Mouse (Mus musculus) kidney, adult 2 months (tissue): ENCODE measurements at regions not wholly inside any gene's neighbourhood (a gene's known extent, or its start where the extent isn't known, plus 50 kb on each side); places are given as distances from the start of the nearest gene placed in this dataset.

Experiments used
- DNase-seq: peaks from one replicate; pipeline ENCODE4 v3.0.0; 2021
- H3K27ac ChIP-seq: fragments of 200-500 bp; 2 replicates; pipeline ENCODE4 v1.5.1; 2012; ENCODE audit warnings: low read depth, low read length, control low read depth, inconsistent platforms; ENCODE audit not compliant: insufficient read depth
- H3K27me3 ChIP-seq: fragments of 200-500 bp; replicated peaks from 2 replicates; pipeline ENCODE4 v1.6.1; 2012; ENCODE audit warnings: mild to moderate bottlenecking, moderate library complexity, low read length, inconsistent platforms; ENCODE audit not compliant: control insufficient read depth, insufficient read depth
- H3K36me3 ChIP-seq: fragments of 200-500 bp; 2 replicates; pipeline ENCODE4 v1.6.1; 2012; ENCODE audit warnings: mild to moderate bottlenecking, moderate library complexity, low read length, inconsistent platforms; ENCODE audit not compliant: control insufficient read depth, insufficient read depth
- H3K4me1 ChIP-seq: fragments of 200-500 bp; 2 replicates; pipeline ENCODE4 v1.6.1; 2011; ENCODE audit warnings: low read length; ENCODE audit not compliant: control insufficient read depth, insufficient read depth
- H3K4me3 ChIP-seq: fragments of 200-500 bp; 2 replicates; pipeline ENCODE4 v1.5.1; 2011; ENCODE audit warnings: mild to moderate bottlenecking, low read depth, low read length, control low read depth; ENCODE audit not compliant: insufficient read depth
- CTCF ChIP-seq: fragments of 200-500 bp; conservative IDR thresholded peaks from 2 replicates; pipeline ENCODE4 v1.5.1; 2011; ENCODE audit warnings: low read depth, mild to moderate bottlenecking, control low read depth, low read length, moderate library complexity, mixed read lengths; ENCODE audit not compliant: insufficient read depth, insufficient read length
- POLR2A ChIP-seq: fragments of 200-500 bp; IDR thresholded peaks from one replicate; pipeline ENCODE4 v1.6.1; 2011; ENCODE audit warnings: low read depth, low read length, control low read depth
- WGBS: fragments of 180-500 bp; shearing (Covaris S2); methylation state at CpG from one replicate; pipeline ENCODE4 v1.1.7; 2018; 5-methylcytosine and 5-hydroxymethylcytosine counted together

DNA sequence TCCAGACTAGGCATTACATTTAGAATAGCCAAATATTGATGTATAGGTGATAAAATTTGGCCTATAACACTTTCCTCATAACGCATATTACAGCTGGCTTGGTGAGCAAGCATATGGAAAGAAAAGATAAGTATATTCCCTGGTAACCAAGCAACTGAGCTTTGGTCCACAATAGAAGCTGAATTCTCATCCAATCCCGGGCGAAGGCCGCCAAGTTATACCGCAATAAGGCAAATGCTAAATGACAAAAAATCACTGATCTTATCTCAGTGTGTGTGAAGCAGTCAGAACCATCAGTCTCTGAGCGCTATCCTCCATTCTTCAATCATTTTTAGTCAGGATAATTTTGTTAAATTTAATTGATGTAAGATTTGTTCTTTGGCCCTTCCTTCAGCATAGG, 105.9 kb upstream of the Tmem72 start:
- Histone ChIP-seq H3K36me3 (no peaks in the 10 kb centered on the region), H3K4me1 (no peaks in the 10 kb centered on the region), H3K27ac (no peak overlapping the region), H3K4me3 (no peak overlapping the region), H3K27me3 (no peaks in the 10 kb centered on the region)
- TF ChIP-seq CTCF (no peak), POLR2A (no peak)
- WGBS: 93% methylated on average over 6 of the region's 6 CpGs
- no peak for DNase-seq

DNA sequence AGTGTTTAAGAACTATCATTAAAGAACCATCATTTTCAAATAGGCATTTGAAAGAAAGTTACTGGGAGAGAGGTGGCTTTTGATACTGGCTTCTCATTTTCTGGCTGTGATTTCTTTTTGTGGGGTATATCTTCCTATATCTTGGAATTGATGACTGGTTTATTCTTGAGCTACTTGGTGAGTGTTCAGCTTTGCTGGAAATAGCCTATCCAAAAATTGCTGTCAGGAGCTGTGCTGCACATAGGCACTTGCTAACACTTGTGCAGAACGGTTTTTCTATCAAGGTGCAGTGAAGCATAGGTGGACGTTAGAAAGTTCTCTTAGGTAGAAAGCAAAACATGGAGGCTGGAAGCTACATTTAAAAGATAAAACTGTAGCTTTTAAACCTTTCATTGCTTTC, 108.9 kb upstream of the Tmem72 start:
- no peak for DNase-seq
- Histone ChIP-seq H3K4me1 (no peaks in the 10 kb centered on the region), H3K27me3 (no peaks in the 10 kb centered on the region), H3K4me3 (no peak overlapping the region), H3K36me3 (no peaks in the 10 kb centered on the region), H3K27ac (no peak overlapping the region)
- TF ChIP-seq POLR2A: no peak
- no peak for TF ChIP-seq CTCF
- 61% methylated on average over 2 of the region's 2 CpGs for WGBS

- Histone ChIP-seq H3K36me3 (no peaks in the 10 kb centered on the region), H3K27me3 (no peaks in the 10 kb centered on the region), H3K4me3 (no peak overlapping the region), H3K27ac (no peak overlapping the region), H3K4me1 (no peaks in the 10 kb centered on the region)
- peak; percentile 96 for DNase-seq
- TF ChIP-seq CTCF: no peak
- TF ChIP-seq POLR2A: no peak
- WGBS: 11% methylated on average over 2 of the region's 2 CpGs
Measured at GRCm38 (mm10) chr6:116829341-116829740, 112.6 kb upstream of the Tmem72 start.

DNA sequence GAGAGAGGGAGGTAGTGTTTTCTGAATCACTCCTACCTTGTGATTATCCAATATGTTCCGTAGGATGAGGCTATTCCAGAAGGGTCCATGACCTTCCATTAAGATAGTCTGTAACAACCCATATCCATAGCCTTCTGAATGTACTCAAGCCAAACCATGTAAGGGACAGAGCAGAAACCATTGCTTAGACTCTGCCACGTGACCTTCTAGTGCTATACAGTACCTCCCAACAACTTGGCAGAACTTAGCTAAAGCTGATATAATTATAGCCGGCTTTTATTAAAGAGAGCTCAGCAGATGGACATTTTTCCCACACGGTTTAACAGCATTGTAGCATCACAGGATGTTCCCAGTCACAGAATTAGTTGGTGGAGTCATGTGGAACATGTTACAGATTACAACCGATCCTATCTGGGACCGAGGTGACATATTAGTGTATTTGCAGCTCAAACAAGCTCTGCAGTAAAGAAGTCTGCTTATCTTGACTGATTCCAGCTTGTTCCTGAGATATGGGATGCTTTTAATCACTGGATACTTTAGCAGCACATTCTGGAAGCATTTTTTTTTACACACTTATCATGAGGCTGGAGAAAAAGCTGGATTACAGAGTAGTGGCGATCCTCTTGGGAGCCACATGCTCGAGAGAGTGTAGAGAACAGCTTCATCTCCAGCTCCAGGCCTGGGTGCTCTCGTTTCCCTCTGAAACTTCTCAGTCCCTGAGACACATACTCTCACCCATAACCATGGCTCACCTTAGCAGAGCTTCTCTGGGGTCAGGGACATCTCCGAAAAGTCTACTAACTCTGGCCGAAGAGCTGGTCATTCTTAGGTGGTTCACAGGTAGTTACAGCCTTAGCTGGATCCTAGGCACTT, 129.5 kb upstream of the Tmem72 start:
- no peak for DNase-seq

GRCm38 (mm10) chr6:116848538-116849093, 131.9 kb upstream of the Tmem72 start:
- WGBS: 82% methylated on average over 10 of the region's 10 CpGs
- H3K4me1 ChIP-seq: no peaks in the 10 kb centered on the region
- H3K27me3 ChIP-seq: 0 out of 2 replicates have a peak, but pooled peaks cover 1% of the 10 kb centered on the region
- H3K36me3 ChIP-seq: no peaks in the 10 kb centered on the region
- no peak for DNase-seq
- no peak for TF ChIP-seq POLR2A
- TF ChIP-seq CTCF: no peak
- H3K4me3 ChIP-seq: no peak overlapping the region
- no peak overlapping the region for H3K27ac ChIP-seq

More for the DNA sequence above, 129.5 kb upstream of the Tmem72 start:
- Histone ChIP-seq H3K27ac (no peak overlapping the region), H3K27me3 (no peaks in the 10 kb centered on the region), H3K36me3 (no peaks in the 10 kb centered on the region), H3K4me3 (no peak overlapping the region), H3K4me1 (no peaks in the 10 kb centered on the region)
- TF ChIP-seq POLR2A: no peak
- TF ChIP-seq CTCF: no peak
- WGBS: 76% methylated on average over 11 of the region's 11 CpGs

DNA sequence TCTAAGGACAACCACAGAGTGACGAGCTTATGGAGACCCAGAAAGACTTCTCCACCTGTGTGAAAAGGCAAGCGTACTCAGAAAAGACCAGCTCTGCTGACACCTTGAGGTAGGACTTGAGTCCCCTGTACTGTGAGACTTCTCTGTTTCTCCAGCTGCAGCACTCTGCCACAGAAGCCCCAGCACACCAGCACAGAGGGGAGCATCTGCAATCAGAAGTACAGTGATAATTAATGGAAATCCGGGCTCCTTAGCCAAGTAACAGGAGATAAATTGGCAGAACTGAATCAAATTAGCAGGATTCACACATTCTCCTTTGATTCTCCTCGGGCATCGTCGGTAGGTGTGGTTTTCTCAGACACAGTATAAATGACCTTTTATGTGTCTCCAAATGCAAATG, 137.3 kb upstream of the Tmem72 start:
- DNase-seq: no peak
- Histone ChIP-seq H3K4me1 (no peaks in the 10 kb centered on the region), H3K27me3 (0 out of 2 replicates have a peak, but pooled peaks cover 1% of the 10 kb centered on the region), H3K36me3 (no peaks in the 10 kb centered on the region), H3K27ac (no peak overlapping the region), H3K4me3 (no peak overlapping the region)
- TF ChIP-seq POLR2A (no peak), CTCF (no peak)
- WGBS: 77% methylated on average over 6 of the region's 6 CpGs

DNA sequence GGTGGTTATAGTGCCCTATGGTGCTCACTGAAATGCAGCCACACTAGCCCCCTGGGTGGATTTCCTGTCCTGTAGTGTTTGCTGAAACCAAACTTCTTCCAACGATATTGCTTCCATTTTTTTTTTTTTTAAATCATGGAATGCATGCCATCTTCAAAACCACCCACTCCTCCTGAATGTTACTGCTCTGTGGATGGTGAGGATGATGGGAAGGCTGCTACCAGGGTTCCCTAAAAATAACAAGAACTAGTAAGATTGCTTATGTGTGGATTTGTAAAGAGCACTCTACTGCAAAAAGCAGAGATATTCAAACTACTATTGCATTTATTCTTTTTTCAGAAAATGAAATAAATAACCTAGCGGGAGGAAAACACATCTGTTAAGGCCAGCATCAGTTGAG, 139.4 kb upstream of the Tmem72 start:
- no peak overlapping the region for H3K27ac ChIP-seq
- no peak for TF ChIP-seq POLR2A
- no peak for TF ChIP-seq CTCF
- H3K4me1 ChIP-seq: no peaks in the 10 kb centered on the region
- no peak overlapping the region for H3K4me3 ChIP-seq
- 0 out of 2 replicates have a peak, but pooled peaks cover 1% of the 10 kb centered on the region for H3K27me3 ChIP-seq
- no peak for DNase-seq
- H3K36me3 ChIP-seq: no peaks in the 10 kb centered on the region
- WGBS: 83% methylated on average over 2 of the region's 2 CpGs

DNA sequence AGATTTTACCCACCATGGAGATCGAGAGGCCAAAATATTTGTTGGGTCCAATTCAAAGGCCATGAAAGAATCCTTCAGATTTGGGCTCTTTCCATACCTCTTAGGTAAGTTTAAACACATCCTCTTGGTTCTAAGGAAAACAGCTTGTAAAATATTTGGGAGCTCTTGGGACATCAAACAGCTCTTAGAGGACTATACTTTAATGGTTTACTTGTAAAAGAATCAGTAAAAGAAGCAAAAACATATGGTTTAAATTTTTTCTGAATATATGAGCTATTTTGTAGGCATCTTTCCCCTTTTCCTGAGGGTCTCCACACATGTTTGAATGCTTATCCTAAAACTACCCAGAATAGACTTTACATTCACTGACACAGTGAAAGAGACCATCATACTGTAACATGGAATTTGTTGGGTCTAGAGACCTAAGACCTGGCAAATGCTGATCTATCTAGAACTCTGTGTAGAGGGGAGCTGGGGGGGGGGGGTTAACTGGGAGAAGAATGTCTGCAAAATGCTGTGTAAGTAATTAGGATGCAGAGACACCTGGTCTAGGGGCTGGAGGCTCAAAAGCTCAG, 140.3 kb upstream of the Tmem72 start:
- Histone ChIP-seq H3K4me1 (no peaks in the 10 kb centered on the region), H3K36me3 (no peaks in the 10 kb centered on the region), H3K4me3 (no peak overlapping the region), H3K27me3 (0 out of 2 replicates have a peak, but pooled peaks cover 1% of the 10 kb centered on the region), H3K27ac (no peak overlapping the region)
- TF ChIP-seq POLR2A (no peak), CTCF (no peak)
- no peak for DNase-seq
- WGBS: 100% methylated on average over 1 of the region's 1 CpGs
